Mouse (Mus musculus): ENCODE results near the gene Zfp777.

Zfp777 gene

GRCm38 (mm10) chr6:48048426-48049272, at the start of gene Zfp777:
Zfp777 (minus strand) TSS chr6:48048911.
- TF ChIP-seq GATA4 (IDR thresholded peaks at IDR 0.05; ENCODE audit: insufficient replicate concordance, low read length) = no peak

DNA sequence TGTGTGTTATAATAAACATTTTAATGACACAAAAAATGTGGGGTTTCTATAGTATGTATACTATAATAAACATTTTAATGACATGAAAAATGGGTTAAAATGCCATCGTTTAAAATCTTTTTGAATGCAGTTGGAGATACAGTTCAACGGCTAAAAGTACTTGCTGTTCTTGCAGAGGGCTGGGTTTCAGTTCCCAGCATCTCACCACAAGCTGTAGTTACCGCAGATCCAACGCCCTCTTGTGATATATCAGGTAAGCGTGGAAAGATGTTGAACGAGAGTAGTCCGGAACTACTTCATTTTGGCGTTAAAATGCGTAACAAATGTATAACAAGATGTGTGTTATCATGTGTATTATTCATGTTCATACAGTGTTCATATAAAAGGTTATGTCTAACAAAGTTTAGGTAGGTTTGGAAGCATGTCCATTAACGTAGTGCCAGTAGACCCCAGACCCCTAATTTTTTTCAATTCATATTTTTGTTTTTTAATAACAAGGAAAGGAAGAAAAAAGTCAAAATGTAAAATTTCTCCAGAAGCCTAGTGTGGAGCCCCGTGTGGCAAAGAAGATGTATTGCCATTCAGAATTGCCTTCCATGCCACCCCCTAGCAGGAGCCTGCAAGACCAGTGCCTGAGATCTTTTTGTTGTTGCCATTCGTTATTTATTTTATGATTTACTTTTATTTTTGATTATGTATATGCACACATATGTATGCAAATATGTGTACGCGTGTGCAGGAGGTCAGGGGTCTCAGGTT, 38.4 kb upstream of the Zfp777 start:
- TF ChIP-seq GATA4 (IDR thresholded peaks at IDR 0.05; ENCODE audit: insufficient replicate concordance, low read length) = no peak

- peak; percentile 12; the same call in 1 of the 2 replicates for TF ChIP-seq GATA4 (IDR thresholded peaks at IDR 0.05; ENCODE audit: insufficient replicate concordance, low read length)
Observed at GRCm38 (mm10) chr6:48086471-48086878, 37.8 kb upstream of the Zfp777 start, which contains the start of gene Zfp746. Zfp746 (minus strand) TSS chr6:48086593.

DNA sequence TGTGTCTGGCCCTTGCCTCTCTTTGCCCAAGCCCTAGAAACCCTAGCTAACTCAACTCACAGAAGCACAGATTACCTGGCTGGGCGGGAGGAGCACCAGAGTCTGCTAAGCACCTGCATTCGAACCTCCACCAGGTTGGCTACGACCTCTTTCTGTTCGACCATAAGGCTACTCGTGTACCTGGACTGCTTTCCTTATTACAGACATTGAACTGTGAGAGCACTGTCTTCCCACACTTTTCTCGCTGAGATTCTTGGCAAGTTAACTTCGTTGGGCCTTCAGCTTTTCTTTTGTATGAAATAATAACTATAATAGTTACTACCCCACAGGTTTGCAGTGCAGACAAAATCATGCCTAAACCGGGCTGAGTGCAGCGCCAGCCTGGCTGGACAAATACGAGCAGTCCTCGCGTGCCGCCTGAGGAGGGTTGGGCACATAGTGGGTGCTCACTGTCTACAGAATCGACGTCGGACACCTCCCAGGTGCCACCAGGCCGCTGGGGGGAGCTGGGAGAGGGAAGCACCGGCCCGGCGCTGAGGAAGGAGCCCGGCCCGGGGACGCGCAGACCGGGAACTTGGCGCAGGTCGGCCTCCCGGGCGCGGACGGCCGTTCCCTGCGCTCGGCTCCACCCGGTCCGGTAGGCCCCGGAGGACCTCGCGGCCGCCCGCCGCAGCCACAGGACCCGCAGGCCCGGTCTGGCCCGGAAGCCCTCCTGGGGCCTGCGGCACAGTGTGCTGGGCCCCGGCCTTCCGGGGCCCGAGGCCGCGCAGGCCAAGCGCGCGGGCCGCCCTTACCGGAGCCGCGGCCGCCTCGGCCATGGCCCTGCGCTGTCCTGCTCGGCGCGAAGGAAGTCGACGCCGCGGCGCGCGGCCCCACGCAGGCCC, 37.1 kb upstream of the Zfp777 start:
- TF ChIP-seq GATA4 (IDR thresholded peaks at IDR 0.05; ENCODE audit: insufficient replicate concordance, low read length) = no peak

- TF ChIP-seq GATA4 (IDR thresholded peaks at IDR 0.05; ENCODE audit: insufficient replicate concordance, low read length) = no peak
Observed at GRCm38 (mm10) chr6:48083733-48084191, 35.1 kb upstream of the Zfp777 start.

- TF ChIP-seq GATA4 (IDR thresholded peaks at IDR 0.05; ENCODE audit: insufficient replicate concordance, low read length) = no peak
Observed at GRCm38 (mm10) chr6:48081952-48082351, 33.2 kb upstream of the Zfp777 start.

DNA sequence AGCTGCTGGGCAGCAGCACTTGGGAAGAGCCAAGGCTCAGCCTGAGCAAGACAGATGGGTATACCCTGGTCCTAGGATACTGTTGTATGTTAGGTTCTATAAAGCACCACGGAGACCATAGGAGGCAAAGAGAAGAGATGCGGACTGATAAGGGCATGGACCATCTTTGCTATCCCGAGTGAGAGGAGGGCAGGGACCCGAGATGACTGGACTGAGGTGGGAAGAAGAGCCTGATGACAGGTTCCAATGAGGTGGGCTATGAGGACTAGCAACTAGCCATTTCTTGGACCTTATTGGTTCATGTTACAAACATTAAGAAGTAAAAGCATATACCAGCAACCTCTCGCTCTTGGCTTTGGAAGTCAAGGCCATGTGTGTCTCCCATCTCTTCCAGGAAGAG, 32.3 kb upstream of the Zfp777 start:
- no peak for TF ChIP-seq GATA4 (IDR thresholded peaks at IDR 0.05; ENCODE audit: insufficient replicate concordance, low read length)

- TF ChIP-seq GATA4 (IDR thresholded peaks at IDR 0.05; ENCODE audit: insufficient replicate concordance, low read length) = no peak
Observed at GRCm38 (mm10) chr6:48073316-48073715, 24.6 kb upstream of the Zfp777 start.

DNA sequence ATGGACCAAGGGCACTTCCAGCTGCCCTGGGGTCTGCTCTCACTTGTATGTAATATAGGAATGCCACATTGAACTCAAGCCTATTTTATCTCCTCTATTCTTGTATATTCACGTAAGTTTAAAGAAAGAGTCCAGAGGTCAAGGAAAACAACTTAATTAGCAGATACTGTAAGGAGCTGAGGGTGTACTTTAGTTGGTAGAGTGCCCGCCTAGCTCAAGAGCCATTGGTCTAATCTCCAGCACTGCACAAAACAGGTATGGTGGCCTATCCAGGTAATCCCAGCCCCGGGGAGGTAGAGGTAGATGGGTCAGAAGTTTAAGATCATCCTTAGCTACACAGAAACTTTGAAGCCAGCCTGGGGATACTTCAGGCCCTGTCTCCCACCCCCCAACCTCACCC, 18.8 kb upstream of the Zfp777 start:
- no peak for TF ChIP-seq GATA4 (IDR thresholded peaks at IDR 0.05; ENCODE audit: insufficient replicate concordance, low read length)

DNA sequence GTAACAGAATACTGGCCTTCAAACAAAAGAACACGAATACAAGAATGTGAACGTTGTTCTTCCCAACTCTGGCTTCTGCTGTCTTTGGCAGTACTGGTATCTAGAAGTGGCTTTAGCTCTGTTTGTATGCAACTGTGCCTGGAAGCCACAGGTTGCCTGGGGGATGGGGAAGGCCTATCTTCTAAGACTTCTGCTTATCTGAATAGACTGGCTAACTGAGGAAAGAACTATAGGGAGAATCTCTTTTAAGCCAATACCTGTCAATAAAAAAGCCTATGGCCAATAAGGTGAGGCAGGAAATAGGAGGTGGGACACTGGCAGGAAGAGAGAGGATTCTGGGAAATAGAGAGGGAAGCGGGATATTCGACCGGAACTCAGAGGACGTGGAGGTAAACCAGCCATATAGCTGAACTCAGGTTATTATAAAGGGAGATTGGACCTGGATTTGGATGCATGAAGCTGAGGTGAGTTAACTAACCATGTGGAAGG, 16.9 kb upstream of the Zfp777 start:
- TF ChIP-seq GATA4 (IDR thresholded peaks at IDR 0.05; ENCODE audit: insufficient replicate concordance, low read length) = no peak

DNA sequence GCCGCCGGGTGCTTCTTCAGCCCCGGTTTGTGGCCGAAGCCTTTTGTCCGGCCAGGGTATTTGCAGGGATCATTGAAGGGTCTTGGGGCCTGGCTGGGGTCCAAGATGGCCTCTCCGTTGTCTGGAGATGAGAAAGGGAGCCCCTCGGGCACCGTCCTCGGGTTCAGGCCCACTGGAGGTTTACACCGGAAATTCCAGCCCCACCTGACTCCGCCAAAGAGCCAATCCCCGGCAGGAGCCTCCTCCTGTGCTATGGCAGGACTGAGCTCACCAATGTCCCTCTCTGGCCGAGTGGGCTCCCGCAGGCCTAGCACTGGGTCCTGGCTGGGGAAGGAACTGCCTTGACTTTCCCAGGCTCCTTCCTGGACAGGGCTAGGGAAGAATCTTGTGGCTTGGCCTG, 15.7 kb upstream of the Zfp777 start:
- TF ChIP-seq GATA4 (IDR thresholded peaks at IDR 0.05; ENCODE audit: insufficient replicate concordance, low read length) = no peak

DNA sequence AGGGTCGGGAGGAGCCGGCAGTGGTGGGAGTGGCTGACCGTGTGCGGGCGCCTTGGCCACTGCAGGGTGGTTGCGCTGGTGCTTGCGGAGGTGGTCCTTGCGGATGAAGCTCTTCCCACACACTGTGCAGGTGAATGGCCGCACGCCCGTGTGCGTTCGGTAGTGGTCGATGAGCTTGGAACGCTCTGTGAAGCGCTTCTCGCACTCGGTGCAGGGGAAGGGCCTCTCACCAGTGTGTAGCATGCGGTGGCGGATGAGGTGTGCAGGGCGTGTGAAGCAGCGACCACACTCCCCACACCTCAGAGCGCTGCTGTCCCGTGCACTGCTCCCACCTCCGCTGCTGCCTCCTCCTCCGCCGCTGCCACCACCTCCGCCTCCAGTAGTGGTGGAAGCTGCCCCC, 15.2 kb upstream of the Zfp777 start:
- no peak for TF ChIP-seq GATA4 (IDR thresholded peaks at IDR 0.05; ENCODE audit: insufficient replicate concordance, low read length)

- no peak for TF ChIP-seq GATA4 (IDR thresholded peaks at IDR 0.05; ENCODE audit: insufficient replicate concordance, low read length)
Observed at GRCm38 (mm10) chr6:48060895-48061294, 12.2 kb upstream of the Zfp777 start.

- no peak for TF ChIP-seq GATA4 (IDR thresholded peaks at IDR 0.05; ENCODE audit: insufficient replicate concordance, low read length)
Observed at GRCm38 (mm10) chr6:48060421-48060820, 11.7 kb upstream of the Zfp777 start.

DNA sequence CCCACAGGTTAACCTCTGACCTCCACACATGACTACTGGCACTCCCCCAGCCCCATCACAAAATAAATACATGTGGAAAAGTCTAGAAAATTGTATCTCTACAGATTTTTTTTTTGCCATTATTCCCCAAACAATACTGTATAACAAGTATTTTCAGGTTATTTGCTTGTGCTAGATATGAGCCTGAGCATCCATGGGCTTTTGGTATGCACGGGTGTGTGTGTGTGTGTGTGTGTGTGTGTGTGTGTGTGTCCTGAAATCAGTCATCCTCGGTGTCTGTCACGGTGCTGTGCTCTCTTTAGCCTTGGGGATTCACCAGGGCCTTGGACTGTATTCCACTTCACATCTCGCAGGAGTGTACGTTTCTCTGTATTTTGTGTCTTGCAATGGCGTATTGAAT, 3.4 kb upstream of the Zfp777 start:
- TF ChIP-seq GATA4 (IDR thresholded peaks at IDR 0.05; ENCODE audit: insufficient replicate concordance, low read length) = no peak

Data from liver, adult (tissue).